Mouse (Mus musculus): ENCODE measurements at regions not wholly inside any gene's neighbourhood (a gene's known extent, or its start where the extent isn't known, plus 50 kb on each side); places are given as distances from the start of the nearest gene placed in this dataset.

GRCm38 (mm10) chr12:42369029-42369577, 882.9 kb upstream of the Lrrn3 start:
- DNase-seq, result no peak

- DNase-seq, result no peak
Observed at GRCm38 (mm10) chr12:42338996-42339680, 852.9 kb upstream of the Lrrn3 start.

GRCm38 (mm10) chr12:42306429-42306828, 820.2 kb upstream of the Lrrn3 start:
- no peak for DNase-seq

GRCm38 (mm10) chr12:42277241-42278032, 791.2 kb upstream of the Lrrn3 start:
- DNase-seq, result no peak

- no peak for DNase-seq
Observed at GRCm38 (mm10) chr12:42250410-42250809, 764.2 kb upstream of the Lrrn3 start.

GRCm38 (mm10) chr12:42229235-42229634, 743.0 kb upstream of the Lrrn3 start:
- DNase-seq, result no peak

GRCm38 (mm10) chr12:42181646-42182045, 695.4 kb upstream of the Lrrn3 start:
- DNase-seq, result peak; percentile 18

GRCm38 (mm10) chr12:42179947-42180669, 693.9 kb upstream of the Lrrn3 start:
- no peak for DNase-seq

GRCm38 (mm10) chr12:42147971-42148370, 661.7 kb upstream of the Lrrn3 start:
- no peak for DNase-seq

GRCm38 (mm10) chr12:42138694-42139442, 652.6 kb upstream of the Lrrn3 start:
- DNase-seq, result no peak

GRCm38 (mm10) chr12:42138177-42138576, 651.9 kb upstream of the Lrrn3 start:
- DNase-seq, result no peak

GRCm38 (mm10) chr12:42137764-42138163, 651.5 kb upstream of the Lrrn3 start:
- DNase-seq, result no peak

GRCm38 (mm10) chr12:42100189-42100588, 614.0 kb upstream of the Lrrn3 start:
- no peak for DNase-seq

- no peak for DNase-seq
Observed at GRCm38 (mm10) chr12:42070401-42070800, 584.2 kb upstream of the Lrrn3 start.

GRCm38 (mm10) chr12:42063745-42064144, 577.5 kb upstream of the Lrrn3 start:
- DNase-seq, result peak; percentile 58

GRCm38 (mm10) chr12:42049056-42049455, 562.8 kb upstream of the Lrrn3 start:
- DNase-seq, result no peak

- DNase-seq, result peak; percentile 6
Observed at GRCm38 (mm10) chr12:42027874-42028273, 541.6 kb upstream of the Lrrn3 start.

GRCm38 (mm10) chr12:42017506-42017905, 531.3 kb upstream of the Lrrn3 start:
- DNase-seq, result no peak

- DNase-seq, result no peak
Observed at GRCm38 (mm10) chr12:42008827-42009383, 522.7 kb upstream of the Lrrn3 start.

- DNase-seq, result no peak
Observed at GRCm38 (mm10) chr12:42006912-42007311, 520.7 kb upstream of the Lrrn3 start.

Data from lung, postnatal 36 days (tissue).